20 mouse cellular contexts compared by ENCODE assay signal in genomic region chr5:73613296-73613695, GRCm38 (mm10). TPM values are rescaled to one million over a fixed set of nuclear protein-coding genes. Genes with fewer than 3 reads are reported as not detected.
"Had no signal": no experiment of that assay in that cellular context is flagged by ENCODE, and none has a peak within 500 bp of the region (broad histone marks: within the 10 kb centered on the region; RNA-seq: fewer than 3 reads in every experiment).

No protein-coding gene starts in this region.

- DNase-seq: left cerebral cortex, postnatal 4 days; liver; liver, embryonic 13.5 days; liver, postnatal 0 days; lung, adult 18-20 months; lung, adult 2 months; lung, embryonic 14.5 days; lung, postnatal 10 days; lung, postnatal 14 days; lung, postnatal 36 days; lung, postnatal 4 days; midbrain, embryonic 14.5 days had no signal

RNA-seq across cellular contexts. Expression of gene Lrrc66, which starts 19.0 kb away (rescaled TPM):
- total RNA-seq: left cerebral cortex, postnatal 10 days; left cerebral cortex, postnatal 25 days; left cerebral cortex, postnatal 36 days; liver, adult 2 months; midbrain, postnatal 0 days; monocyte, adult 5-6 weeks had no signal

RNA-seq across cellular contexts. Expression of gene Spata18, which starts 37.9 kb away (rescaled TPM):
- total RNA-seq: liver, adult 2 months; megakaryocyte, adult 5-6 weeks; megakaryocyte-erythroid progenitor cell, adult 5-6 weeks had no signal
